Mouse (Mus musculus) neural tube, embryonic 14.5 days (tissue): Measurements from ENCODE around the gene Zfp771. TPM values are rescaled to one million over a fixed set of nuclear protein-coding genes. Genes with fewer than 3 reads are reported as not detected.

Experiments
- ATAC-seq: fragments of 200-750 bp; cut with Nextera tagmentation; 2 replicates; pipeline ENCODE4 v1.8.0; 2017; ENCODE audit warnings: low read depth, mild to moderate bottlenecking, moderate TSS enrichment, moderate library complexity
- H3K27ac ChIP-seq: fragments of 300-500 bp; sonication (generic); 2 replicates; pipeline ENCODE4 v1.5.1; 2014; ENCODE audit warnings: low read depth, mild to moderate bottlenecking, control low read depth, low read length, moderate library complexity, mixed read lengths
- H3K27me3 ChIP-seq: fragments of 300-500 bp; sonication (generic); 2 replicates; pipeline ENCODE4 v1.6.1; 2014; ENCODE audit warnings: low read length; ENCODE audit not compliant: control insufficient read depth, insufficient read depth
- H3K36me3 ChIP-seq: fragments of 300-500 bp; sonication (generic); 2 replicates; pipeline ENCODE4 v1.6.1; 2014; ENCODE audit warnings: low read length, mixed read lengths; ENCODE audit not compliant: control insufficient read depth, insufficient read depth
- H3K4me1 ChIP-seq: fragments of 300-500 bp; sonication (generic); 2 replicates; pipeline ENCODE4 v1.6.1; 2014; ENCODE audit warnings: low read length; ENCODE audit not compliant: control insufficient read depth, insufficient read depth
- H3K4me2 ChIP-seq: fragments of 300-500 bp; sonication (generic); 2 replicates; pipeline ENCODE4 v1.6.1; 2014; ENCODE audit warnings: mild to moderate bottlenecking, low read depth, low read length, control low read depth
- H3K4me3 ChIP-seq: fragments of 300-500 bp; sonication (generic); 2 replicates; pipeline ENCODE4 v1.5.1; 2014; ENCODE audit warnings: low read depth, low read length, control low read depth, mixed read lengths
- H3K9ac ChIP-seq: fragments of 300-500 bp; sonication (generic); replicated peaks from 2 replicates; pipeline ENCODE4 v1.6.1; 2014; ENCODE audit warnings: low read depth, mild to moderate bottlenecking, control low read depth, low read length, mixed read lengths
- H3K9me3 ChIP-seq: fragments of 300-500 bp; sonication (generic); 2 replicates; pipeline ENCODE4 v1.6.1; 2016; ENCODE audit warnings: low read length; ENCODE audit not compliant: control insufficient read depth
- WGBS: fragments of 180-500 bp; shearing (Covaris S2); extraction: QIAGEN DNeasy Blood & Tissue Kit; methylation state at CpG from one replicate; pipeline ENCODE4 v1.1.7; 2014; 5-methylcytosine and 5-hydroxymethylcytosine counted together
- polyA plus RNA-seq: library from polyadenylated mRNA; unstranded; fragments of >200 nt; fragmentation: Nextera tagmentation; extraction: Ambion mirVana; gene quantifications from 2 replicates; pipeline ENCODE4 v1.2.1, GENCODE M21; 2014

The Zfp771 gene
- polyA plus RNA-seq, 1 experiment from 2014 or later, result 68.8 TPM

- Histone ChIP-seq H3K4me3 (peak within 1 kb of the TSS; percentile 90), H3K27ac (peak within 1 kb of the TSS; percentile 77)
These were observed 35.3 kb upstream of the Zfp771 start, which contains the start of gene Mylpf for GRCm38 (mm10) chr7:127208553-127209438. Gene Mylpf (plus strand): TSS chr7:127208890.

GRCm38 (mm10) chr7:127209851-127210250, 34.2 kb upstream of the Zfp771 start:
- Histone ChIP-seq H3K9ac (no peak overlapping the region), H3K27ac (no peak overlapping the region; the same call in 1 of the 2 replicates)
- 80% methylated on average over 5 of the region's 5 CpGs for WGBS

More at GRCm38 (mm10) chr7:127208553-127209438, 35.3 kb upstream of the Zfp771 start, which contains the start of gene Mylpf:
- peak within 1 kb of the TSS; percentile 81 for H3K9ac ChIP-seq
- peak within 1 kb of the TSS; percentile 100 for H3K4me2 ChIP-seq
- H3K4me1 ChIP-seq, result peaks cover 25% of the 10 kb centered on the region
- WGBS, result under 1% methylated on average over 25 of the region's 44 CpGs
- ATAC-seq, result peak; percentile 95
- H3K36me3 ChIP-seq, result no peaks in the 10 kb centered on the region
- no peaks in the 10 kb centered on the region for H3K27me3 ChIP-seq
- no peaks in the 10 kb centered on the region for H3K9me3 ChIP-seq

GRCm38 (mm10) chr7:127210266-127210665, 33.8 kb upstream of the Zfp771 start:
- no peak for ATAC-seq
- H3K27ac ChIP-seq, result no peak overlapping the region
- H3K36me3 ChIP-seq, result no peaks in the 10 kb centered on the region
- no peaks in the 10 kb centered on the region for H3K27me3 ChIP-seq
- 93% methylated on average over 4 of the region's 4 CpGs for WGBS
- peaks cover 21% of the 10 kb centered on the region for H3K4me1 ChIP-seq
- no peak overlapping the region for H3K4me3 ChIP-seq
- H3K4me2 ChIP-seq, result no peak overlapping the region
- no peak overlapping the region for H3K9ac ChIP-seq
- no peaks in the 10 kb centered on the region for H3K9me3 ChIP-seq

More at GRCm38 (mm10) chr7:127209851-127210250, 34.2 kb upstream of the Zfp771 start:
- H3K4me1 ChIP-seq, result peaks cover 25% of the 10 kb centered on the region
- no peaks in the 10 kb centered on the region for H3K36me3 ChIP-seq
- H3K9me3 ChIP-seq, result no peaks in the 10 kb centered on the region
- peak overlapping the region; percentile 66 for H3K4me2 ChIP-seq
- ATAC-seq, result no peak
- H3K27me3 ChIP-seq, result no peaks in the 10 kb centered on the region
- H3K4me3 ChIP-seq, result no peak overlapping the region; the same call in 1 of the 2 replicates

GRCm38 (mm10) chr7:127211014-127211745, 32.9 kb upstream of the Zfp771 start:
- no peaks in the 10 kb centered on the region for H3K9me3 ChIP-seq
- peaks cover 14% of the 10 kb centered on the region for H3K4me1 ChIP-seq
- no peaks in the 10 kb centered on the region for H3K36me3 ChIP-seq
- WGBS, result 62% methylated on average over 5 of the region's 5 CpGs
- H3K27me3 ChIP-seq, result no peaks in the 10 kb centered on the region
- H3K27ac ChIP-seq, result no peak overlapping the region
- H3K4me2 ChIP-seq, result no peak overlapping the region
- no peak overlapping the region for H3K9ac ChIP-seq
- ATAC-seq, result no peak
- no peak overlapping the region for H3K4me3 ChIP-seq

- WGBS, result 91% methylated on average over 12 of the region's 12 CpGs
- Histone ChIP-seq H3K4me3 (no peak overlapping the region), H3K9me3 (no peaks in the 10 kb centered on the region), H3K36me3 (no peaks in the 10 kb centered on the region), H3K4me2 (no peak overlapping the region), H3K4me1 (peaks cover 4% of the 10 kb centered on the region), H3K27ac (no peak overlapping the region), H3K9ac (no peak overlapping the region), H3K27me3 (no peaks in the 10 kb centered on the region)
- ATAC-seq, result no peak
These were observed 31.4 kb upstream of the Zfp771 start for GRCm38 (mm10) chr7:127212432-127213250.

- H3K27me3 ChIP-seq, result no peaks in the 10 kb centered on the region
These were observed 30.6 kb upstream of the Zfp771 start for GRCm38 (mm10) chr7:127213485-127213884.

GRCm38 (mm10) chr7:127213930-127214329, 30.1 kb upstream of the Zfp771 start:
- Histone ChIP-seq H3K4me3 (no peak overlapping the region), H3K9ac (no peak overlapping the region), H3K36me3 (no peaks in the 10 kb centered on the region), H3K4me1 (peaks cover 4% of the 10 kb centered on the region), H3K4me2 (peak overlapping the region; percentile 28; the same call in 1 of the 2 replicates), H3K27ac (no peak overlapping the region), H3K27me3 (no peaks in the 10 kb centered on the region), H3K9me3 (no peaks in the 10 kb centered on the region)
- WGBS, result 42% methylated on average over 12 of the region's 12 CpGs
- ATAC-seq, result no peak

More at GRCm38 (mm10) chr7:127213485-127213884, 30.6 kb upstream of the Zfp771 start:
- Histone ChIP-seq H3K9me3 (no peaks in the 10 kb centered on the region), H3K27ac (no peak overlapping the region), H3K4me2 (no peak overlapping the region), H3K9ac (no peak overlapping the region), H3K4me1 (peaks cover 4% of the 10 kb centered on the region), H3K4me3 (no peak overlapping the region), H3K36me3 (no peaks in the 10 kb centered on the region)
- 44% methylated on average over 7 of the region's 7 CpGs for WGBS
- no peak for ATAC-seq

GRCm38 (mm10) chr7:127214521-127214920, 29.6 kb upstream of the Zfp771 start:
- Histone ChIP-seq H3K4me3 (no peak overlapping the region; the same call in 1 of the 2 replicates), H3K9ac (0 out of 2 replicates have a peak overlapping the region, but pooled peaks have one; percentile 11), H3K27me3 (no peaks in the 10 kb centered on the region), H3K27ac (no peak overlapping the region), H3K4me2 (peak overlapping the region; percentile 28; the same call in 1 of the 2 replicates), H3K4me1 (peaks cover 3% of the 10 kb centered on the region), H3K36me3 (no peaks in the 10 kb centered on the region), H3K9me3 (no peaks in the 10 kb centered on the region)
- no peak for ATAC-seq
- WGBS, result 24% methylated on average over 21 of the region's 21 CpGs
